Mouse (Mus musculus) embryo, embryonic 10 days (tissue): ENCODE results near the gene Kti12.
A peak's percentile ranks its signal among the peaks of the same experiment; 100 is the strongest.

ENCODE experiments used
- DNase-seq: peaks from one replicate; pipeline ENCODE4 v3.0.0-alpha.2; 2015; ENCODE audit warnings: low spot score

Gene Kti12

GRCm38 (mm10) chr4:108869730-108870374 is 22.3 kb downstream of the Kti12 start:
- DNase-seq = peak; percentile 95

DNA sequence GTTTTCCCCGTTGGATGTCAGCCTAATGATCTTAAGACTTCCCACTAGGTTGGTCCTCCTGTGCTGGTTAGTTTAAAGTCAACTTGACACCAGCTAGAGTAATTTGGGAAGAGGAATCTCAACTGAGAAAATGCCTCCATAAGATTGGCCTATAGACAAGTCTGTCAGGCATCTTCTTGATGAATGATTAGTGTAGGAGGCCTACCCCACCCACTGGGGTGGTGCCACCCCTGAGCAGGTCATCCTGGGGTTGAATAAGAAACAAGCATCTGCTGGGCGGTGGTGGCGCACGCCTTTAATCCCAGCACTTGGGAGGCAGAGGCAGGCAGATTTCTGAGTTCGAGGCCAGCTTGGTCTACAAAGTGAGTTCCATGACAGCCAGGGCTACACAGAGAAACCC is 26.2 kb downstream of the Kti12 start:
- DNase-seq = no peak

GRCm38 (mm10) chr4:108877901-108878300 is 30.3 kb downstream of the Kti12 start:
- DNase-seq = no peak

DNA sequence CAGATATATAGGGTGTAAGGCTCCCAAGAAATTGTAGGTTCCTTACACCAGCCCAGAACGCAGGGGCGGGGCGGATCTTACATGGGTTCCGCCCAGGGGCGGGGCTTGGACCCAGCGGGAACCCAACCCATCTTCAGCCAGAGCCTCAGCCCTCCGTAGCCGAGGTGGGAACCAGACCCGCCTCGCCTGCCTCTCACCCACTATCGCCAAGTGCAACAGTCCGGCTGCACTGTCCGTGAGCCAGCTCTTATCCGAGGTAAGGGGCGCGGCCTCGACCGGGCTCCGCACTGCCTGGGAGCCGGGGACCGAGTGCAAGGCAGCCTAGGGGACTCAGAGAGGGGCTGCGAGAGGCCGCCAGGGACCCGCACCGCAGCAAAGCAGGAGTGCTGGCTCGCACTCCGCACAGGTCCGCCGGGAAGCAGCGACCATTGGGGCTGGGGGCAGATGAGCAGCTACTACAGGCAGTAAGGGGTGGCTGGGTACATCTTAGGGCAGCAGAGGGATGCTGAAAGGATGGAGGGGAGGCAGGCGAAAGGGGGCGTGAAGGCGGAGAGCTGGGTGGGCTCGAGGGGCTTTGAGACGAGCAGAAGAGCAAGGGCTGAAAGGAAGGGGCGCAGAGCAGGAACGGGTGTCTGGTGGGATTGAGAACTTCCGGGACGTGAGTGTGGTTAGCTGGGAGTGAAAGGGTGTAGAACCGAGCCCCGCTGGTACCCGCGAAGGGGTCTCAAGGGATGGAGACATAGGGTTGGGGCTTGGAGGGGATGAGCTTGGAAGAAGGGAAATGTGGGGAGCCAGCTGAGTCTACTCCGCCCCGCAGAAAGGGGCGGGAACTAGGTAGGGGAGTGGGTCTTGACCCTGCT is 31.6 kb downstream of the Kti12 start, which contains the start of gene Rab3b:
Rab3b (plus strand) TSS at position 101 of the 860 bp plus-strand sequence.
- DNase-seq = peak; percentile 87

- DNase-seq = peak; percentile 17
Measured at GRCm38 (mm10) chr4:108883815-108884214, 36.2 kb downstream of the Kti12 start.

GRCm38 (mm10) chr4:108887456-108887855 is 39.9 kb downstream of the Kti12 start:
- no peak for DNase-seq

DNA sequence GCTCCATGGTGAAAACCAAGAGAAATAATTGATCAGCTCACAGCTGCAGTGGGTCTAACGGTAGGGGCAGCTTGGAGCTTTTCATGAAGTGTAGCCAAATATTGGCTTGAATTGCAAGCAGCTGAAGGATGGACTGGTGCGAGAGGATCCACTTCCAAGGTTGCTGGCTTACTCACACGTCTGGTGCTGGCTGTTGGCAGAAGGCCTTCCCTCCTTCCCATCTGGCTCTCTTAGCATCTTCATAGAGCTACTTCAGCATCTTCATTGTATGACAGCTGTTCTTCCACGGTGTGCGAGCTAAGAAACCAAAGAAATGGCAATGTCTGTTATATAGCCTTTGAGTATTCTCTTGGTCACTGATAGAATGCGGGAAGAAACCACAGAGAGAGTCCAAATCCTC is 43.3 kb downstream of the Kti12 start:
- DNase-seq = no peak
